Mouse (Mus musculus) small intestine, adult 2 months (tissue): ENCODE measurements at regions not wholly inside any gene's neighbourhood (a gene's known extent, or its start where the extent isn't known, plus 50 kb on each side); places are given as distances from the start of the nearest gene placed in this dataset.

Experiments
- CTCF ChIP-seq: fragments of 200-500 bp; IDR thresholded peaks from 2 replicates; pipeline ENCODE4 v1.5.1; 2012; ENCODE audit warnings: low read depth, mild to moderate bottlenecking, control low read depth, inconsistent platforms, low read length, moderate library complexity, mixed read lengths; ENCODE audit not compliant: insufficient replicate concordance, insufficient read length; ENCODE audit errors: extremely low read depth
- POLR2A ChIP-seq: fragments of 200-500 bp; IDR thresholded peaks from 2 replicates; pipeline ENCODE4 v1.6.1; 2012; ENCODE audit warnings: low read depth, mild to moderate bottlenecking, control low read depth, inconsistent platforms, low read length, moderate library complexity

DNA sequence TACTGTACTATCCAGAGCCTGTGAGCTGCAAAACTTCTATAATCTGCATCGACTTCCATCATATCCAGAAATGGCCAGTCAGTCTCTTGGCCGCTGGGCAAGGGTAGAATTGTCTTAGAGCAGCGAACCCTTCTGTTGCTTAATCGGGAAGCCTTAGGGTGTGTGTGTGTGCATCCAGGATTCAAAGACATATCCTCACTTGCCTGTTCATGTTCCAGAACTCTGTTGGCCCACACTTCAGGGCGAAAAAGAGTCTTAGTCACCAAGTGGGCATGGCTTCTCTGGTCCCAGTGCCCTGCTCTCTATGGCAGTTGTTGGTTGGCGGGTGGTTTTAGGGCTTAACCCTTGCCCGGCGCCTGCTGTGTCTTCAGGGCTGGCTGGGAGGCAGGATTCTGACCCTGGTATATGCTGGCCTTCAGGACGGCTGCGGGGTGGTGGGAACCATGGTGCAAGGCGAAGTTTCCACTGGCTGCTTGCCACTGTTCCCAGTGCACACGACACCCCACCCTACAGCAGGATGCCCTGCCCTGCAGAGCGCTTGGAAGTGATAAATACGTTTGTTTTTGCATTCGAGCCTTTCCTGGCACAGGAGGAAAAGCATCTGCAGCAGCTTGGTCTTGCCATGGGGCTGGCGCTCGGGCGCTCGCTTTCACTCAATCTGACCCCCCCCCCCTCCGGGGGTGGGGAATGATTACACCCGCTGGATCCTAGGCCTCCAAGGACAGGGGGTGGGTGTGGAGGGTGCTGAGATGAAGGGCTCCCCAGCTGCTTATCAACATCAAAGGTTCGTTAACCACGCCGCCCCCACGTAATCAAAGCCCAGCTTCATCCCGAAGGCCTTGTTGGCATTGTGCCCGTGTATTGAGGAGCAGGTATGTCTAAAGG lies 54.9 kb upstream of the Itga6 start:
- TF ChIP-seq POLR2A (no peak), CTCF (no peak)
